Mouse (Mus musculus) gastrocnemius, postnatal 4 days (tissue): ENCODE data around the gene Ccdc60. TPM values are rescaled to one million over a fixed set of nuclear protein-coding genes. Genes with fewer than 3 reads are reported as not detected.
"Not testable (repeated sequence)": the region's sequence is repeated elsewhere in the genome, so short reads cannot be mapped to it uniquely, and the experiment has no call there.

Experiments
- DNase-seq, 2 experiments: peaks; one replicate each; pipeline ENCODE4 v3.0.0; 2021 to 2022; ENCODE audit warnings: low spot score in 2 of 2, mixed read lengths in 2 of 2
- total RNA-seq, 2 experiments: library from RNA; stranded (reverse); gene quantifications; 2 replicates each; pipeline ENCODE4 v1.2.3; 2021

Gene Ccdc60
- total RNA-seq, 2 experiments from 2014 or later: 0.08 TPM; not detected in 1

GRCm38 (mm10) chr5:116202692-116203091, 86.1 kb downstream of the Ccdc60 start:
- DNase-seq: no peak

GRCm38 (mm10) chr5:116194499-116194898, 94.3 kb downstream of the Ccdc60 start:
- DNase-seq: no peak

GRCm38 (mm10) chr5:116192693-116193092, 96.1 kb downstream of the Ccdc60 start:
- DNase-seq: no peak

- no peak for DNase-seq
Measured at GRCm38 (mm10) chr5:116191596-116191995, 97.2 kb downstream of the Ccdc60 start.

- no peak for DNase-seq
Measured at GRCm38 (mm10) chr5:116189818-116190217, 99.0 kb downstream of the Ccdc60 start.

- DNase-seq: no peak
Measured at GRCm38 (mm10) chr5:116180594-116180993, 108.2 kb downstream of the Ccdc60 start.

GRCm38 (mm10) chr5:116171721-116172120, 117.1 kb downstream of the Ccdc60 start:
- no peak for DNase-seq

GRCm38 (mm10) chr5:116166965-116167364, 121.8 kb downstream of the Ccdc60 start:
- DNase-seq: no peak

- DNase-seq: no peak
Measured at GRCm38 (mm10) chr5:116165203-116165888, 123.4 kb downstream of the Ccdc60 start.

- no peak for DNase-seq
Measured at GRCm38 (mm10) chr5:116154811-116155210, 134.0 kb downstream of the Ccdc60 start.

GRCm38 (mm10) chr5:116146446-116146845, 142.3 kb downstream of the Ccdc60 start:
- DNase-seq: not testable (repeated sequence)

- no peak for DNase-seq
Measured at GRCm38 (mm10) chr5:116144711-116145110, 144.1 kb downstream of the Ccdc60 start.

GRCm38 (mm10) chr5:116140682-116141081, 148.1 kb downstream of the Ccdc60 start:
- DNase-seq: no peak

GRCm38 (mm10) chr5:116123344-116123743, 165.4 kb downstream of the Ccdc60 start:
- DNase-seq: peak; percentile 63 to 76

GRCm38 (mm10) chr5:116116567-116116966, 172.2 kb downstream of the Ccdc60 start:
- DNase-seq: peak in 1 of 2 experiments; percentile 58

GRCm38 (mm10) chr5:116116110-116116509, 172.7 kb downstream of the Ccdc60 start:
- no peak for DNase-seq

GRCm38 (mm10) chr5:116115071-116115834, 173.5 kb downstream of the Ccdc60 start:
- no peak for DNase-seq

GRCm38 (mm10) chr5:116108651-116109050, 180.1 kb downstream of the Ccdc60 start:
- DNase-seq: no peak

GRCm38 (mm10) chr5:116084231-116084630, 204.6 kb downstream of the Ccdc60 start:
- no peak for DNase-seq

- peak; percentile 26 to 53 for DNase-seq
Measured at GRCm38 (mm10) chr5:116083081-116083480, 205.7 kb downstream of the Ccdc60 start, which contains the start of gene Tmem233. Gene Tmem233, minus strand, starts transcription at chr5:116083244.

GRCm38 (mm10) chr5:116082241-116082900, 206.4 kb downstream of the Ccdc60 start:
- DNase-seq: no peak

- DNase-seq: peak in 1 of 2 experiments; percentile 15
Measured at GRCm38 (mm10) chr5:116081616-116082015, 207.2 kb downstream of the Ccdc60 start.
